Mouse (Mus musculus) urinary bladder, adult 18-20 months (tissue): Measurements from ENCODE around the gene Ckap2l.

Experiments
- DNase-seq, 2 experiments: peaks; one replicate each; pipeline ENCODE4 v3.0.0; 2022; ENCODE audit warnings: low spot score in 2 of 2, mixed read lengths in 2 of 2

Gene Ckap2l

GRCm38 (mm10) chr2:129296671-129297588, at the start of gene Ckap2l:
Gene Ckap2l (minus strand): TSS chr2:129297212.
- DNase-seq: peak; percentile 91 to 95

- DNase-seq: no peak
These were observed 41.2 kb upstream of the Ckap2l start for GRCm38 (mm10) chr2:129338138-129338621.

DNA sequence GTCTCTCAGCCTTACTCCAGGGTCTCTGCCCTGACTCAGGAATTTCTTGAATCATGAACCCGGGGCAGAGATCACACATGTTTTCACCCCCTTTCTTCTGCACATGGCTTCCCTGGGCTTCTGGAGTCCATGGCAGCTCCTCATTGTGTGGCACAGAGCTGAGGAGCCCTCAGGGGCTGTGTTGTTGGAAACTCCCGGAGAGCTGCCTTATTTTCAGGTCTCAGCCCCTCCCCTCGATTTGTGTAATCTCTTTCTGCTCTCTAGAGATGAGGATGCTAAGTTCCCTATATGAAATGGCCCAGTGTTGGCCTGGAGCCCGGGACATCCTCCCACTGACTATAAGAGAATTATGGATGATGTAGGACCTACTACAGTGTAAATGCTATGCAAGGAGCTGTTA, 36.5 kb upstream of the Ckap2l start:
- DNase-seq: no peak

- no peak for DNase-seq
These were observed 33.5 kb upstream of the Ckap2l start for GRCm38 (mm10) chr2:129330540-129330939.

- no peak for DNase-seq
These were observed 33.0 kb upstream of the Ckap2l start for GRCm38 (mm10) chr2:129330024-129330423.

- DNase-seq: no peak
These were observed 31.2 kb upstream of the Ckap2l start for GRCm38 (mm10) chr2:129328238-129328637.

DNA sequence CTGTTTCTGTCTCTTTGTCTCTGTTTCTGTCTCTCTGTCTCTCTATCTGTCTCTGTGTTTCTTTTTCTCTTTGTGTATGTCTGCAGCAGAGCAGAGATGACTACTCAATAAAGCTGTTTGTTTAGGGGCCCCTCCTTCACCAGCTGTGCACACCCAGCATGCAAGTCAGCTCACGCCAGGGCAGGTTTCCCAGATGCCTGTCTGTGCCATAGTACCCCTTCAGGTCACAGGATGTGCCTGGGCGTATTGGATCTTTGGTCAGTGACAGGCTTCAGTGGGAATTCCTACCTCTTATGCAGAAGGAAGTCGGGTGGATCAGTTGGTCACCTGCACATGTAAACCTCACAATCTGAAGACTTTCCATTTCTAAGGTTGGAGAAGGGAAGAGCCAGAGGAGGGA, 27.2 kb upstream of the Ckap2l start:
- peak; percentile 34 to 66 for DNase-seq

- no peak for DNase-seq
These were observed 25.2 kb upstream of the Ckap2l start for GRCm38 (mm10) chr2:129322117-129322635.

DNA sequence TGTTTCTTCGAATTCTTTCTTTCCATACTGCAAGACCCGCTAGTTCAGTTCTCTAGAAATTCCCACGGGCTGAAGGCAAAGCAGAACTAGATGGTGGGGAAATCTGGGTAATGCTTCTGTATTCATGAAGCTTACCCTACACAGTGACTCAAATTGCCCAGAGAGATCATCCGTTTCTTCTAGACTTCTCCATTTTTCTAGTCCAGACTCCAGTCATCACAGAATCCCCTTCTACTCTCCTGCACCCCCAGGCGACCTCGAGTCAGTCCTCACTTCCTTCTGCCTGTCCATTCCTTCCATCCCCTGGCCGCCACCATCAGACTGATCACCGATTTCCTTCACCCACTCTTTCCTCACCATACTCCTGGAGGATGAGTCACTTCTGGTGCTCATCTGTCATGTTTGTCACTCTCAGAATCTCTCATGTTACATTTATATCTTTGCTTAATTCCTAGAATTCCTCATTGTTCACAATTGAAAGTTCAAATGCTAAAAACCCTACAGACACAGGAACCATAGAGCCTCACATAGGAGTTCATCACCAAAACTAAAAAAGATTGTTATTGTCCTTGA, 23.1 kb upstream of the Ckap2l start:
- DNase-seq: no peak

- no peak for DNase-seq
These were observed 18.8 kb upstream of the Ckap2l start for GRCm38 (mm10) chr2:129315831-129316230.

GRCm38 (mm10) chr2:129314880-129315279, 17.9 kb upstream of the Ckap2l start:
- DNase-seq: no peak

DNA sequence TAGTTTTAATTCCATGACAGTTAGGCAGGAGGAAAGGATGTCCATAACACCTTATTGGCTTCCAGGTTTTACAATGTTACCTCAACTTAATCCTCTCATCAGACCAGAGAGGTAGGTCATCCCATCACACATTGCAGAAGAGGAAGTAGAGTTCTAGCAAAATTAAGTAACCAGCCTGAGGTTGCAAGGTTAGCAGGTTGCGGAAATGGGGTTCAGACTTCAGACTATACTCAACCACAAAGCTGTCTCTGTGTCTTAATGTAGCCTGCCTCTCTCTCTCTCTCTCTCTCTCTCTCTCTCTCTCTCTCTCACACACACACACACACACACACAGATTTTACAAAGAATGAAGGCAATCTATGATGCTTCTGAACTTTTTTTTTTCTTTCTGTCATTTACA, 16.9 kb upstream of the Ckap2l start:
- DNase-seq: no peak

- no peak for DNase-seq
These were observed 12.8 kb upstream of the Ckap2l start, which contains the start of gene Il1a for GRCm38 (mm10) chr2:129309836-129310235. Gene Il1a (minus strand): TSS chr2:129309972.

GRCm38 (mm10) chr2:129306020-129306419, 9.0 kb upstream of the Ckap2l start:
- DNase-seq: no peak

GRCm38 (mm10) chr2:129297589-129297982, 574 bp upstream of the Ckap2l start:
- no peak for DNase-seq

DNA sequence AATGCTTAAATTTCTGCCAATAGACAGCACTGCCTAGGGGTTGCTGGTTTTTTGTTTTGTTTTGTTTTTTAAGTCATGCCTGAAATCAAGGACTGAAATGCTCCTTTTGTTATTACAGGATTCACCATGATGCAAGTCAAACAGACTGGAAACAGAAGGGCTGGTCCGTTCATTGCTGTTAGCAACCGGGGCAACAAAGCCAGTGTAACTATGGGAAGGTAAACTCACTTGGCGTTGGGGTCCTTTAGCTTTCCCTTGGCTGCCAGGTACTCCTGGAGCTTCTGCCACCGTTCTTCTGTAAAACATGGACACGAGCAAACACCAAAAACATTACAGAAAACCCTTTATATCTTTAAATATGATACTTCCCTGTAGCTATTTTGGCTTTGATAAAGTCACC, 926 bp downstream of the Ckap2l start:
- no peak for DNase-seq

DNA sequence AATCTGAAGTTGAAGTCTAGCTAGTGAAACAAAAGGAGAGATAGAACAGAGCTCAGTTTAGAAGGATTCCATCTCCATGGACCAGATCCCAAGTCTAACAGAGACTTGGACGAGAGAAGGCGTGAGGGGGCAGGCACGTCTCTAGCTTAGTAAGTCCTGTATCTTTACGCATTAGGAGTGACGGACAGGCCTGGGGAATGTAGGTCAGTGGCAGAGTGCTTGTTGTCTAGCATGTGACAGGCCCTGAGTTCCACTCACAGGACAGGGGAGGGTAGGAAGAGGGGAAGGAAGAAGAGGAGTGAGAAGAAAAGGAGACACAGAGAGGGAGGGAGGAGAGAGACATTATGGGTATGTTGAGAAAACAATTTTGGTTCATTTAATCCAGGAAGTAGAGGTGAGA, 1.9 kb downstream of the Ckap2l start:
- DNase-seq: no peak

DNA sequence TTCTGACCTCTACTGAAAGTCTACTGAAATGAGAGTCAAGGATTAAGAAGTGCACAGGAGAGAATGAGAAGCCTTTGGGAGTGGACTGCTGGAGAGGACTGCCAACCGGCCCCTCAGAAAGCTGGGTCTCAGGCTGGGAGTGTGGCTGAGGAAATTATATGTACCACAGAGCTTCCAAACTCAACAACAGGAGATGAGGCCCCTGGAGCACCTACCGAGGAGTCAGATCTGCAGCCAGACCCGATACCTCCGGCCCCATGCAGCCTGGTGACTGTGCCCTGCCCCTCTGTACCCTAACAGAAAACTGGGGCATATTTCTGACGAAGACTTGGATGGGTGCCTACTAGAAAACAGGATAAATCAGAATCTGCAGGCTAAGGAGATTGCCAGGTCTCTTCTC, 23.2 kb downstream of the Ckap2l start:
- DNase-seq: no peak

DNA sequence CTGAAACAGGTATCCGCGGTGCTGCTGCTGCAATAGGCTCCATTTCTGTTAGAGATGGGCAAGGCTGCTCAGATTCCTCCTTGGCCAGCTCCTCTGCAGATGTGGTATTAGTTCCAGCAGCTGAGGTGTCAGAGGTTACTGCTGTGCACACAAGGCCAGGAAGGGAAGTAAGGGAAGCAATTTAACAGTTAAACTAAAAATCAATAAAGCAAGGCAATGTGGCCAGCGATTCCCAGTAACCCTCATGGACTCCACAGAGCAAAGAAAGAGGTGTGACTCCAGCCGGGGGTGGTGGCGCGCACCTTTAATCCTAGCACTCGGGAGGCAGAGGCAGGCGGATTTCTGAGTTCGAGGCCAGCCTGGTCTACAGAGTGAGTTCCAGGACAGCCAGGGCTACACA, 26.4 kb downstream of the Ckap2l start:
- no peak for DNase-seq

DNA sequence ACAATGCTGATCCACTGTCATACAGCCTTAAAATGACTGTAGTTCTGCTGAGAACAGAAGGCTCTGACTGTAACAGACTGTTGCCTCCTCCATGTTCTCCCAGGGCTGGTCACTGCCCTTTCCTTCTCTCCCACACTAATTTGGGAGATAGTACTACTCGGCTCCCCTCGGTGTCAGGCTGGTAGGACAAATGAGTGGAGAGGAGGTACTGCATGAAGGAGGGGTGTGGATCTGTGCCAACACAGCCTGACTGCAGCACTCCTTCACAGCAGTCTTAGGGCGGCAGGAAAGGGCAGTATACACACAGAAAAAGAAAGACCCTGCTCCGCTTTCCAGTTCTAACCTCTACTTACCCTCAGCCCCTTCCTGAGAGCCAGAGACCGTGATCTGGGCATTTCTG, 27.0 kb downstream of the Ckap2l start:
- no peak for DNase-seq

DNA sequence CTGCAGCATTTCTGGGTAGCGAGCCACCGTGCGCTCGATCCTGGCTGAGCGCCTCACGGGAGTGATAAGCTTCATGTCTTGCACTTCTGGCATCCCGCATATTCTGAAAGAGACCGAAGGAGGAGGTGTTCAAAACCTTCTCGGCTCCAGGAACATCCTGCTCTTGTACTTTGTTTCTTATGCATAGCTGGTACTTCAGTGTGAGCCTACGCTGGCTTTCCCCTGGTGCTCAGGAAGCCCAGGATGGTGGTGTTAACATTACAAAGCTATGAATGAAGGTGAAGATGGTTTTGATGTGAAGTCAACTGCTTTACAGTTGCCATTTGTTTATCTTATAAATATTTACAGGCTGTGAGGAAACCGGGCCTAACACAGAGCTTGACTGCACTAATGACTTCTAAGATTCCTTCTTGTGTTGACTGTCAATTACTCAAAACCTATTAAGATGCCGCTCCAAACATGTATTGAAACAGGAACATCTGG, 27.8 kb downstream of the Ckap2l start:
- DNase-seq: no peak

GRCm38 (mm10) chr2:129267738-129268137, 29.3 kb downstream of the Ckap2l start:
- no peak for DNase-seq

DNA sequence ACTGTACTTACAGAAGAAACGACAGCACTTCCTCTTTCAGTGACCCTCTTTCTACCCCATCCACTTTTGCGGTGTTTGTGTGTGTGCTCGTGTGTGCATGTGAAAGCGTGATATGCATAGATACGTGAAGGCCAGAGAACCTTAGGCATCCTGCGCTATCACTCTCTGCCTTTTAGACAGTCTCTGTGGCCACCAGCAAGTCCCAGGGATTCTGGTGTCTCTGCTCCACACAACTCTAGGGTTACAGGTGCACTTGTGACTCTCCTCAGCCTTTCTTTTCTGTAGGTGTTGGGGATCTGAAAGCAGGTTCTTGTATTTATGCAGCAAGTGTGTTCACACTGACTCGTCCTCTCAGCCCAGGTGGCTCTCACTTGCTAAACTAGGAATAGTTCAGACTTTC, 31.7 kb downstream of the Ckap2l start:
- DNase-seq: no peak
